Mouse (Mus musculus) natural killer cell, adult 2 months (primary cell): ENCODE results near the gene Nprl2.
"Not testable (repeated sequence)": the region's sequence is repeated elsewhere in the genome, so short reads cannot be mapped to it uniquely, and the experiment has no call there.

Experiments used
- DNase-seq, 2 experiments: peaks; one replicate each; pipeline ENCODE4 v3.0.0; 2022; ENCODE audit warnings: low spot score in 2 of 2

The Nprl2 gene

GRCm38 (mm10) chr9:107553541-107554318 is 11.7 kb downstream of the Nprl2 start:
- DNase-seq = peak; percentile 29 to 36

- peak; percentile 93 to 95 for DNase-seq
These were observed 12.3 kb downstream of the Nprl2 start for GRCm38 (mm10) chr9:107554319-107554825.

GRCm38 (mm10) chr9:107555031-107555457 is 13.0 kb downstream of the Nprl2 start:
- peak in 1 of 2 experiments; percentile 29 for DNase-seq

- no peak for DNase-seq
These were observed 13.7 kb downstream of the Nprl2 start for GRCm38 (mm10) chr9:107555701-107556100.

- DNase-seq = no peak
These were observed 14.3 kb downstream of the Nprl2 start for GRCm38 (mm10) chr9:107556346-107556745.

GRCm38 (mm10) chr9:107563029-107563581 is 21.1 kb downstream of the Nprl2 start, which contains the start of gene Tusc2:
TSS of gene Tusc2 (plus strand) at chr9:107563255.
- peak; percentile 92 to 93 for DNase-seq

GRCm38 (mm10) chr9:107565556-107565955 is 23.5 kb downstream of the Nprl2 start:
- DNase-seq = not testable (repeated sequence)

GRCm38 (mm10) chr9:107566041-107566709 is 24.1 kb downstream of the Nprl2 start:
- DNase-seq = peak; percentile 70 to 80

- DNase-seq = no peak
These were observed 24.8 kb downstream of the Nprl2 start for GRCm38 (mm10) chr9:107566855-107567254.

- DNase-seq = no peak
These were observed 25.8 kb downstream of the Nprl2 start, which contains the start of gene Hyal2 for GRCm38 (mm10) chr9:107567702-107568319. TSS of gene Hyal2 (plus strand) at chr9:107567945.

GRCm38 (mm10) chr9:107568331-107569261 is 26.6 kb downstream of the Nprl2 start:
- DNase-seq = peak; percentile 71 to 81

- DNase-seq = no peak
These were observed 27.2 kb downstream of the Nprl2 start for GRCm38 (mm10) chr9:107569270-107569669.

GRCm38 (mm10) chr9:107570016-107570415 is 28.0 kb downstream of the Nprl2 start:
- no peak for DNase-seq

GRCm38 (mm10) chr9:107570845-107571244 is 28.8 kb downstream of the Nprl2 start:
- DNase-seq = no peak

GRCm38 (mm10) chr9:107571534-107572326 is 29.7 kb downstream of the Nprl2 start:
- no peak for DNase-seq

GRCm38 (mm10) chr9:107572327-107572662 is 30.3 kb downstream of the Nprl2 start:
- DNase-seq = no peak

- DNase-seq = not testable (repeated sequence)
These were observed 31.7 kb downstream of the Nprl2 start for GRCm38 (mm10) chr9:107573774-107574173.

GRCm38 (mm10) chr9:107575579-107576356 is 33.7 kb downstream of the Nprl2 start:
- DNase-seq = no peak
